19 mouse cellular contexts compared by ENCODE assay signal in the genomic region with DNA sequence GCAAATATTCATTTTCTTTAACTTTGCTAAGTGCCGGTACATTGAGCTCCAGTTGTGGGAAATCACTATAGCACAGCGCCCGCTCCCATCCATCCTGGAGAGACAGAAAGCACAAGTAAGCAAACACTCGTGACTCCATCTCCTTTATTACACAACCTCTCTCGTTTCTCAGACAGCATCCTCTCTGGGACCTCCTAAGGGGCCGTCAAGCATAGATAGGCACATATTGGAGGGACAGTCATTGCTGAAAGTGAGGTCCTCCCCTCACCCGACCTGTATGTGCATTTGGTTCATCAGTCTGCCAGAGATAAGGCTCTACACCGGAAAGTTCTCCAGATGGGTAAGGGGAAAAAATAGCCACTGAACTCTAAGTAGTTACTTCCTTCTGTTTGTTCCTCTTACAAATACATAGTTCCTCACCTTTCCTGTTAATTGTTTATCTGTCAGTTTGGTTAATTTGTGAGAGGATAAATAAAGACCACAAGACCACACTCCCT. TPM values are rescaled to one million over a fixed set of nuclear protein-coding genes. Genes with fewer than 3 reads are reported as not detected.
DNase-seq lines count a peak whose midpoint lies in the region; ATAC-seq and TF ChIP-seq lines count a peak whose summit lies in the region.
"Had no signal": no experiment of that assay in that cellular context is flagged by ENCODE, and none has a peak within 500 bp of the region (broad histone marks: within the 10 kb centered on the region; RNA-seq: fewer than 3 reads in every experiment).

No protein-coding gene starts in this region.

- no peak for TF ChIP-seq CTCF in kidney, adult 2 months (conservative IDR thresholded peaks at IDR 0.05; ENCODE audit: insufficient read depth, insufficient read length, low read depth, low read length)
- TF ChIP-seq CTCF in left cerebral cortex, adult 2 months (IDR thresholded peaks at IDR 0.05) = no peak

- no peak overlapping the region for H3K9ac ChIP-seq in forebrain, embryonic 12.5 days
- H3K9ac ChIP-seq: hindbrain, embryonic 15.5 days; intestine, embryonic 15.5 days; liver, embryonic 15.5 days; midbrain, embryonic 12.5 days; neural tube, embryonic 12.5 days had no signal

- DNase-seq in kidney, adult 2 months = peak; percentile 31
- no peak for DNase-seq in kidney, postnatal 10 days
- DNase-seq in 416B (ENCODE audit: low read depth) = peak; percentile 50
- DNase-seq in left cerebral cortex, adult 2 months (ENCODE audit: extremely low spot score in 1 of 2, low spot score in 2 of 2) = no peak
- DNase-seq: cerebellum, adult 9-10 months; heart, adult 18-20 months; heart, postnatal 36 days; right cerebral cortex, adult 18-20 months; thymus, postnatal 25 days had no signal

- H3K27me3 ChIP-seq in kidney, adult 2 months (replicated peaks; ENCODE audit: control insufficient read depth, insufficient read depth, low read length) = no peaks in the 10 kb centered on the region
- no peaks in the 10 kb centered on the region for H3K27me3 ChIP-seq in megakaryocyte, embryonic 14.5 days (replicated peaks)
- no peaks in the 10 kb centered on the region for H3K27me3 ChIP-seq in forebrain, embryonic 12.5 days
- H3K27me3 ChIP-seq: hindbrain, embryonic 15.5 days; intestine, embryonic 15.5 days; liver, embryonic 15.5 days; midbrain, embryonic 12.5 days; neural tube, embryonic 12.5 days had no signal

- H3K36me3 ChIP-seq in kidney, adult 2 months (ENCODE audit: control insufficient read depth, insufficient read depth, low read length) = no peaks in the 10 kb centered on the region
- H3K36me3 ChIP-seq in megakaryocyte, embryonic 14.5 days (replicated peaks; ENCODE audit: low read length) = peaks cover 66% of the 10 kb centered on the region
- H3K36me3 ChIP-seq in forebrain, embryonic 12.5 days (replicated peaks) = peaks cover 3% of the 10 kb centered on the region
- H3K36me3 ChIP-seq: intestine, embryonic 15.5 days had no signal

- TF ChIP-seq POLR2A in kidney, adult 2 months (IDR thresholded peaks at IDR 0.05; ENCODE audit: low read depth, low read length) = no peak

- H3K27ac ChIP-seq in kidney, adult 2 months (ENCODE audit: insufficient read depth, low read depth, low read length) = no peak overlapping the region
- no peak overlapping the region for H3K27ac ChIP-seq in forebrain, embryonic 12.5 days
- no peak overlapping the region for H3K27ac ChIP-seq in left cerebral cortex, adult 2 months
- H3K27ac ChIP-seq: hindbrain, embryonic 15.5 days; intestine, embryonic 15.5 days; limb, embryonic 10.5 days; liver, embryonic 15.5 days; midbrain, embryonic 12.5 days; neural tube, embryonic 12.5 days had no signal

- no peaks in the 10 kb centered on the region for H3K4me1 ChIP-seq in kidney, adult 2 months (ENCODE audit: control insufficient read depth, insufficient read depth, low read length)
- H3K4me1 ChIP-seq in megakaryocyte, embryonic 14.5 days = peaks cover 20% of the 10 kb centered on the region
- H3K4me1 ChIP-seq in forebrain, embryonic 12.5 days = no peaks in the 10 kb centered on the region
- H3K4me1 ChIP-seq: hindbrain, embryonic 15.5 days; intestine, embryonic 15.5 days; midbrain, embryonic 12.5 days; neural tube, embryonic 12.5 days had no signal

- H3K4me2 ChIP-seq in forebrain, embryonic 12.5 days = no peak overlapping the region
- H3K4me2 ChIP-seq: hindbrain, embryonic 15.5 days; intestine, embryonic 15.5 days; liver, embryonic 15.5 days; midbrain, embryonic 12.5 days; neural tube, embryonic 12.5 days had no signal

- ATAC-seq in granulocyte monocyte progenitor cell, adult 5-6 weeks (replicated peaks; ENCODE audit: poor library complexity, severe bottlenecking) = peak; percentile 73
- no peak for ATAC-seq in forebrain, embryonic 12.5 days (ENCODE audit: low FRiP score)
- ATAC-seq: forebrain, embryonic 16.5 days; intestine, embryonic 15.5 days had no signal

- intact Hi-C loops in left cerebral cortex, adult 2 months (cut with DNase I) = loop anchor here (5.0 kb wide), 1 partner anchor 846 kb away; no protein-coding TSS in a partner anchor

- 69% methylated on average over 8 of the region's 8 CpGs for WGBS in kidney, adult 2 months
- 88% methylated on average over 8 of the region's 8 CpGs for WGBS in forebrain, embryonic 12.5 days

- H3K4me3 ChIP-seq in kidney, adult 2 months (ENCODE audit: insufficient read depth, low read depth, low read length) = no peak overlapping the region
- peak overlapping the region; percentile 69 for H3K4me3 ChIP-seq in megakaryocyte, embryonic 14.5 days (replicated peaks)
- H3K4me3 ChIP-seq in forebrain, embryonic 12.5 days (replicated peaks) = no peak overlapping the region
- no peak overlapping the region for H3K4me3 ChIP-seq in left cerebral cortex, adult 2 months
- H3K4me3 ChIP-seq: hindbrain, embryonic 15.5 days; intestine, embryonic 15.5 days; limb, embryonic 10.5 days; liver, embryonic 15.5 days; midbrain, embryonic 12.5 days; neural tube, embryonic 12.5 days had no signal

- no peaks in the 10 kb centered on the region for H3K9me3 ChIP-seq in megakaryocyte, embryonic 14.5 days
- no peaks in the 10 kb centered on the region for H3K9me3 ChIP-seq in forebrain, embryonic 12.5 days
- H3K9me3 ChIP-seq: hindbrain, embryonic 15.5 days; intestine, embryonic 15.5 days; limb, embryonic 10.5 days; liver, embryonic 15.5 days; midbrain, embryonic 12.5 days; neural tube, embryonic 12.5 days had no signal

RNA-seq across cellular contexts. Expression of a gene that starts 27.7 kb away (rescaled TPM):
- polyA plus RNA-seq in kidney, adult 2 months (2012; rRNA removed) = 23.6 and 25.4 TPM in 2 replicates
- total RNA-seq in granulocyte monocyte progenitor cell, adult 5-6 weeks (2014; fragmentation: Nextera tagmentation) = 69.6 and 93.3 TPM in 2 replicates
- 33.0 and 33.9 TPM in 2 replicates for total RNA-seq in granulocyte monocyte progenitor cell, adult 5-6 weeks (2017)
- polyA plus RNA-seq in megakaryocyte, embryonic 14.5 days (2012; ENCODE audit: insufficient read depth, low replicate concordance) = 3.9 and 27.8 TPM in 2 replicates
- 42.5 and 47.4 TPM in 2 replicates for polyA plus RNA-seq in forebrain, embryonic 12.5 days (2016; fragmentation: Nextera tagmentation; extraction: Ambion mirVana)
- total RNA-seq in left cerebral cortex, adult 2 months (2021) = 10 to 100 TPM; 20.1 to 23.0 TPM

Comparison
In these comparisons a context has a peak if more than half of its experiments do, and no peak if none do; other contexts are left out.
1. DNase-seq: peak in kidney, adult 2 months (single experiment) and 416B (single experiment); none in kidney, postnatal 10 days (single experiment) and left cerebral cortex, adult 2 months (0 of 2).